ENCODE assay signal across 26 mouse cellular contexts in the genomic region with DNA sequence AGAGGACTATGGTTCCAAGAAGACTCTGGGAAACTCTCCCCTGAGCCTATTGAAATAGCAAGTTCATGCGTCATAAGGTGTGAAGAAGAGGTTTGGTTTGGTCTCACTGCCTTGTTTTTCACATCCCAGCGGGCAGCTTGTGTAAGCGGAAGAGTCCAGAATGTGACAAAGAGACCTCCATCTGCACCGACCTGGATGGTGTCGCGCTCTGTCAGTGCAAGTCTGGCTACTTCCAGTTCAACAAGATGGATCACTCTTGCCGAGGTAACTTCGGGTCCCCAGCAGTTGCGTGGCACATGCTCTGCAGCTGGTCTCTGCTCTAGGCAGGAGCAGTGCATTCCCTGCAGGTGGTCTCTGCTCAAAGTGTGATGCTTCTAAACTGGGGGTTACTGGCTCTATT. TPM values are rescaled to one million over a fixed set of nuclear protein-coding genes. Genes with fewer than 3 reads are reported as not detected.
DNase-seq lines count a peak whose midpoint lies in the region; ATAC-seq lines count a peak whose summit lies in the region.
"Had no signal": no experiment of that assay in that cellular context is flagged by ENCODE, and none has a peak within 500 bp of the region (broad histone marks: within the 10 kb centered on the region; RNA-seq: fewer than 3 reads in every experiment).

No protein-coding gene starts in this region.

- no peaks in the 10 kb centered on the region for H3K9me3 ChIP-seq in forebrain, embryonic 15.5 days
- H3K9me3 ChIP-seq in forebrain, embryonic 16.5 days (ENCODE audit: control insufficient read depth, low read length), result no peaks in the 10 kb centered on the region
- H3K9me3 ChIP-seq in midbrain, embryonic 12.5 days, result no peaks in the 10 kb centered on the region
- H3K9me3 ChIP-seq in midbrain, embryonic 14.5 days (ENCODE audit: control insufficient read depth, low read length), result no peaks in the 10 kb centered on the region
- H3K9me3 ChIP-seq in embryonic facial prominence, embryonic 10.5 days, result no peaks in the 10 kb centered on the region
- H3K9me3 ChIP-seq: heart, embryonic 12.5 days; liver, embryonic 12.5 days had no signal

- no peak overlapping the region for H3K4me2 ChIP-seq in forebrain, embryonic 15.5 days (replicated peaks)
- H3K4me2 ChIP-seq in forebrain, embryonic 16.5 days (ENCODE audit: low read length), result no peak overlapping the region
- H3K4me2 ChIP-seq in midbrain, embryonic 12.5 days (replicated peaks), result no peak overlapping the region
- H3K4me2 ChIP-seq in midbrain, embryonic 14.5 days (ENCODE audit: low read length), result no peak overlapping the region
- H3K4me2 ChIP-seq: heart, embryonic 12.5 days; hindbrain, embryonic 14.5 days; liver, embryonic 12.5 days; midbrain, embryonic 11.5 days had no signal

- H3K4me3 ChIP-seq in forebrain, embryonic 15.5 days, result no peak overlapping the region
- no peak overlapping the region for H3K4me3 ChIP-seq in forebrain, embryonic 16.5 days (replicated peaks; ENCODE audit: low read length)
- H3K4me3 ChIP-seq in midbrain, embryonic 12.5 days, result no peak overlapping the region
- no peak overlapping the region for H3K4me3 ChIP-seq in midbrain, embryonic 14.5 days (replicated peaks; ENCODE audit: low read depth, low read length)
- no peak overlapping the region for H3K4me3 ChIP-seq in embryonic facial prominence, embryonic 10.5 days
- H3K4me3 ChIP-seq: gastrocnemius, adult 2 months; heart, adult 2 months; heart, embryonic 12.5 days; layer of hippocampus, adult 2 months; left cerebral cortex, adult 2 months; liver, embryonic 12.5 days had no signal

- peak overlapping the region; percentile 7; the same call in 1 of the 2 replicates for H3K27ac ChIP-seq in forebrain, embryonic 15.5 days (replicated peaks)
- no peak overlapping the region for H3K27ac ChIP-seq in forebrain, embryonic 16.5 days (ENCODE audit: low read length)
- H3K27ac ChIP-seq in midbrain, embryonic 12.5 days (replicated peaks), result peak overlapping the region; percentile 21
- no peak overlapping the region for H3K27ac ChIP-seq in midbrain, embryonic 14.5 days (replicated peaks; ENCODE audit: low read depth, low read length)
- peak overlapping the region; percentile 66; the same call in 1 of the 2 replicates for H3K27ac ChIP-seq in embryonic facial prominence, embryonic 10.5 days (replicated peaks)
- H3K27ac ChIP-seq: gastrocnemius, adult 2 months; heart, adult 2 months; hindbrain, embryonic 14.5 days; layer of hippocampus, adult 2 months; left cerebral cortex, adult 2 months; liver, embryonic 12.5 days had no signal

- peaks cover 49% of the 10 kb centered on the region for H3K4me1 ChIP-seq in forebrain, embryonic 15.5 days
- H3K4me1 ChIP-seq in forebrain, embryonic 16.5 days (replicated peaks; ENCODE audit: control insufficient read depth, insufficient read depth, low read length), result peaks cover 41% of the 10 kb centered on the region
- peaks cover 43% of the 10 kb centered on the region for H3K4me1 ChIP-seq in midbrain, embryonic 12.5 days
- peaks cover 10% of the 10 kb centered on the region for H3K4me1 ChIP-seq in midbrain, embryonic 14.5 days (ENCODE audit: control insufficient read depth, insufficient read depth, low read length)
- peaks cover 53% of the 10 kb centered on the region for H3K4me1 ChIP-seq in embryonic facial prominence, embryonic 10.5 days

- no peak overlapping the region for H3K9ac ChIP-seq in forebrain, embryonic 15.5 days (replicated peaks)
- no peak overlapping the region for H3K9ac ChIP-seq in forebrain, embryonic 16.5 days (replicated peaks; ENCODE audit: low read depth, low read length)
- no peak overlapping the region for H3K9ac ChIP-seq in midbrain, embryonic 12.5 days (replicated peaks)
- no peak overlapping the region for H3K9ac ChIP-seq in midbrain, embryonic 14.5 days (replicated peaks; ENCODE audit: low read length)
- H3K9ac ChIP-seq: heart, embryonic 12.5 days; hindbrain, embryonic 14.5 days; liver, embryonic 12.5 days; liver, postnatal 0 days had no signal

- H3K27me3 ChIP-seq in forebrain, embryonic 15.5 days, result no peaks in the 10 kb centered on the region
- H3K27me3 ChIP-seq in forebrain, embryonic 16.5 days (replicated peaks; ENCODE audit: control insufficient read depth, insufficient read depth, low read length), result no peaks in the 10 kb centered on the region
- H3K27me3 ChIP-seq in midbrain, embryonic 12.5 days, result no peaks in the 10 kb centered on the region
- H3K27me3 ChIP-seq in midbrain, embryonic 14.5 days (ENCODE audit: control insufficient read depth, insufficient read depth, low read length), result no peaks in the 10 kb centered on the region
- no peaks in the 10 kb centered on the region for H3K27me3 ChIP-seq in embryonic facial prominence, embryonic 10.5 days (replicated peaks; ENCODE audit: low read depth, poor library complexity, severe bottlenecking)
- H3K27me3 ChIP-seq: heart, embryonic 12.5 days; liver, embryonic 12.5 days had no signal

- ATAC-seq in forebrain, embryonic 15.5 days (replicated peaks), result no peak
- ATAC-seq in forebrain, embryonic 16.5 days, result no peak
- no peak for ATAC-seq in midbrain, embryonic 12.5 days (ENCODE audit: low FRiP score, low read depth)
- ATAC-seq in midbrain, embryonic 14.5 days (ENCODE audit: low FRiP score, low TSS enrichment), result no peak
- ATAC-seq: liver, embryonic 12.5 days; liver, postnatal 0 days had no signal

- 78% methylated on average over 9 of the region's 9 CpGs for WGBS in forebrain, embryonic 15.5 days
- WGBS in forebrain, embryonic 16.5 days, result 83% methylated on average over 9 of the region's 9 CpGs
- WGBS in midbrain, embryonic 12.5 days, result 85% methylated on average over 9 of the region's 9 CpGs
- 78% methylated on average over 9 of the region's 9 CpGs for WGBS in midbrain, embryonic 14.5 days
- 83% methylated on average over 9 of the region's 9 CpGs for WGBS in embryonic facial prominence, embryonic 10.5 days

- DNase-seq in cerebellum, postnatal 10 days, result peak; percentile 56 to 60
- no peak for DNase-seq in cerebellum, postnatal 4 days (ENCODE audit: low spot score in 2 of 2)
- no peak for DNase-seq in midbrain, embryonic 14.5 days
- DNase-seq in embryonic facial prominence, embryonic 10.5 days (ENCODE audit: low spot score), result no peak
- DNase-seq in thymus, postnatal 25 days, result no peak
- DNase-seq: adrenal gland, postnatal 25 days; cerebellum, adult 8-10 months; gastrocnemius, adult 2 months; heart, adult 2 months; heart, postnatal 10 days; kidney, adult 2 months; kidney, postnatal 36 days; liver, postnatal 0 days; lung, postnatal 36 days; spleen, adult 18-20 months; thymus, adult 2 months; thymus, postnatal 4 days had no signal

- peaks cover 11% of the 10 kb centered on the region for H3K36me3 ChIP-seq in forebrain, embryonic 15.5 days
- peaks cover 2% of the 10 kb centered on the region; the same call in 1 of the 2 replicates for H3K36me3 ChIP-seq in forebrain, embryonic 16.5 days (ENCODE audit: control insufficient read depth, insufficient read depth)
- peaks cover 25% of the 10 kb centered on the region for H3K36me3 ChIP-seq in midbrain, embryonic 12.5 days
- no peaks in the 10 kb centered on the region for H3K36me3 ChIP-seq in midbrain, embryonic 14.5 days (ENCODE audit: control insufficient read depth, insufficient read depth, low read length)
- H3K36me3 ChIP-seq in embryonic facial prominence, embryonic 10.5 days (replicated peaks), result peaks cover 38% of the 10 kb centered on the region

RNA-seq across cellular contexts. Expression of gene Muc13, which starts 51.6 kb away (rescaled TPM):
- polyA plus RNA-seq in forebrain, embryonic 15.5 days (2015; fragmentation: Nextera tagmentation; extraction: Ambion mirVana), result not detected in 2 replicates
- polyA plus RNA-seq in forebrain, embryonic 16.5 days (2015; fragmentation: Nextera tagmentation; extraction: Ambion mirVana), result 0.11 TPM in 1 of 2 replicates, not detected in the other
- 0.08 and 0.10 TPM in 2 replicates for polyA plus RNA-seq in midbrain, embryonic 12.5 days (2016; fragmentation: Nextera tagmentation; extraction: Ambion mirVana)
- polyA plus RNA-seq in midbrain, embryonic 14.5 days (2014; fragmentation: Nextera tagmentation; extraction: Ambion mirVana), result not detected in 2 replicates
- polyA plus RNA-seq in embryonic facial prominence, embryonic 10.5 days (2016; fragmentation: Nextera tagmentation; extraction: Ambion mirVana), result 0.10 and 0.14 TPM in 2 replicates
- polyA plus RNA-seq: hindbrain, embryonic 14.5 days had no signal

RNA-seq across cellular contexts. Expression of gene Heg1, which starts 58.1 kb away (rescaled TPM):
- polyA plus RNA-seq in forebrain, embryonic 15.5 days (2015; fragmentation: Nextera tagmentation; extraction: Ambion mirVana), result 20.3 and 22.4 TPM in 2 replicates
- 18.6 and 19.7 TPM in 2 replicates for polyA plus RNA-seq in forebrain, embryonic 16.5 days (2015; fragmentation: Nextera tagmentation; extraction: Ambion mirVana)
- polyA plus RNA-seq in midbrain, embryonic 12.5 days (2016; fragmentation: Nextera tagmentation; extraction: Ambion mirVana), result 34.1 and 39.9 TPM in 2 replicates
- polyA plus RNA-seq in midbrain, embryonic 14.5 days (2014; fragmentation: Nextera tagmentation; extraction: Ambion mirVana), result 8.9 and 15.9 TPM in 2 replicates
- 11.8 and 15.0 TPM in 2 replicates for polyA plus RNA-seq in embryonic facial prominence, embryonic 10.5 days (2016; fragmentation: Nextera tagmentation; extraction: Ambion mirVana)

Comparison
In these comparisons a context has a peak if more than half of its experiments do, and no peak if none do; other contexts are left out.
1. DNase-seq: peak in cerebellum, postnatal 10 days (2 of 2); none in cerebellum, postnatal 4 days (0 of 2), midbrain, embryonic 14.5 days (single experiment), embryonic facial prominence, embryonic 10.5 days (single experiment) and thymus, postnatal 25 days (single experiment).
2. H3K27ac ChIP-seq: peak in forebrain, embryonic 15.5 days (single experiment), midbrain, embryonic 12.5 days (single experiment) and embryonic facial prominence, embryonic 10.5 days (single experiment); none in forebrain, embryonic 16.5 days (single experiment) and midbrain, embryonic 14.5 days (single experiment).